Mouse (Mus musculus) megakaryocyte, embryonic 14.5 days (primary cell): ENCODE data around the gene Ube2h. TPM values are rescaled to one million over a fixed set of nuclear protein-coding genes. Genes with fewer than 3 reads are reported as not detected.
"Not testable (repeated sequence)": the region's sequence is repeated elsewhere in the genome, so short reads cannot be mapped to it uniquely, and the experiment has no call there.

ENCODE experiments used
- H3K27me3 ChIP-seq: replicated peaks from 2 replicates; pipeline ENCODE3; 2012; ENCODE audit warnings: inconsistent platforms
- H3K36me3 ChIP-seq: replicated peaks from 2 replicates; pipeline ENCODE3; 2012; ENCODE audit warnings: low read length, inconsistent platforms, mixed read lengths
- H3K4me1 ChIP-seq: 2 replicates; pipeline ENCODE4 v1.6.1; 2012; ENCODE audit warnings: inconsistent platforms
- H3K4me3 ChIP-seq: replicated peaks from 2 replicates; pipeline ENCODE3; 2012; ENCODE audit warnings: moderate library complexity, mild to moderate bottlenecking, inconsistent platforms
- H3K9me3 ChIP-seq: 2 replicates; pipeline ENCODE4 v1.6.1; 2012; ENCODE audit warnings: inconsistent platforms
- FLI1 ChIP-seq: IDR thresholded peaks from 2 replicates; pipeline ENCODE4 v1.6.1; 2012; ENCODE audit warnings: low read length, inconsistent platforms, mixed read lengths
- GATA1 ChIP-seq: IDR thresholded peaks from 3 replicates; pipeline ENCODE4 v1.6.1; 2012; ENCODE audit warnings: mixed read lengths, low read length, inconsistent platforms, borderline replicate concordance
- polyA plus RNA-seq: library from polyadenylated mRNA; stranded (reverse); fragments of >175 nt; gene quantifications from 2 replicates; pipeline ENCODE4 v1.2.3, GENCODE M21; 2012; ENCODE audit warnings: low replicate concordance; ENCODE audit not compliant: insufficient read depth

Gene Ube2h
- polyA plus RNA-seq, 1 experiment, result 20.5 TPM

DNA sequence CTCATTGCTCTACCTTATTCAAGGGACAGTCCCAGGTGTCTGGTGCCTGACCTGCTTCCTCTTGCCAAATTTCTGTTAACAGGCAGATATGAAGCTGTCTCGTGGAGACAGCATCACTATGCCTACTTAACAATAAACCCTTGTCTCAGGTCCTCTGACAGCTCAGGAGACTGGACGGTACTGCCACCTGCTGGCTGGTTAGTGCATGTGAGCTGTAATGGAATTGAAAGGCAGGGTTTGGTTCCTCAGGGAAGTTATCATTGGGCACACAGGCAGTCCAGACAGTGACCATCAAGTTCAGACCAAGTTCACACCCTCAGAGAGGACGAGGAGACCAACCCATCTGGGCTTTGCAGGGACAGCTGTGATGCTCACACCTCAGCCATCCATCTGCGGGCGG, 93.6 kb downstream of the Ube2h start:
- TF ChIP-seq GATA1, result no peak
- TF ChIP-seq FLI1, result no peak
- peaks cover 16% of the 10 kb centered on the region for H3K4me1 ChIP-seq
- H3K27me3 ChIP-seq, result no peaks in the 10 kb centered on the region
- H3K4me3 ChIP-seq, result no peak overlapping the region
- peaks cover 30% of the 10 kb centered on the region for H3K36me3 ChIP-seq
- no peaks in the 10 kb centered on the region for H3K9me3 ChIP-seq

GRCm38 (mm10) chr6:30208844-30209243, 95.5 kb downstream of the Ube2h start:
- TF ChIP-seq FLI1, result no peak
- no peak for TF ChIP-seq GATA1
- Histone ChIP-seq H3K27me3 (peaks cover 3% of the 10 kb centered on the region), H3K4me3 (no peak overlapping the region), H3K9me3 (peaks cover 2% of the 10 kb centered on the region; the same call in 1 of the 2 replicates), H3K4me1 (peaks cover 23% of the 10 kb centered on the region), H3K36me3 (peaks cover 20% of the 10 kb centered on the region)

GRCm38 (mm10) chr6:30205587-30206202, 98.6 kb downstream of the Ube2h start:
- Histone ChIP-seq H3K27me3 (peaks cover 5% of the 10 kb centered on the region), H3K4me1 (peaks cover 15% of the 10 kb centered on the region), H3K36me3 (peaks cover 7% of the 10 kb centered on the region), H3K4me3 (peak overlapping the region; percentile 84), H3K9me3 (peaks cover 14% of the 10 kb centered on the region)
- no peak for TF ChIP-seq FLI1
- TF ChIP-seq GATA1, result no peak

DNA sequence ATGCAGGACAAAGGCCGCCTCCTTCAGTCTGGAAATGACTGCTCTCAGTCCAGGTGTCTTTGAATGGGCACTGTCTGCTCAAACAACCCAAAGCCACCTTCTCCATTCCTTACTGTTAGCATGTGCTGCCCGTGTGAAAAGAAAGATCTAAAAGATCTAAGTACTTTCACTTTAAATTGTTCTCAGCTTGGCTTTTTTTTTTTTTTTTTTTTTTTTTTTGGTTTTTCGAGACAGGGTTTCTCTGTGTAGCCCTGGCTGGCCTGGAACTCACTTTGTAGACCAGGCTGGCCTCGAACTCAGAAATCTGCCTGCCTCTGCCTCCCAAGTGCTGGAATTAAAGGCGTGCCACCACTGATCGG, 99.2 kb downstream of the Ube2h start:
- H3K27me3 ChIP-seq, result not testable (repeated sequence)
- peak overlapping the region; percentile 84 for H3K4me3 ChIP-seq

GRCm38 (mm10) chr6:30204383-30205179, 99.8 kb downstream of the Ube2h start:
- Histone ChIP-seq H3K36me3 (peaks cover 5% of the 10 kb centered on the region), H3K9me3 (peaks cover 14% of the 10 kb centered on the region), H3K27me3 (peaks cover 5% of the 10 kb centered on the region), H3K4me1 (peaks cover 13% of the 10 kb centered on the region), H3K4me3 (peak overlapping the region; percentile 42)
- TF ChIP-seq FLI1 (no peak), GATA1 (no peak)

More for the DNA sequence above, 99.2 kb downstream of the Ube2h start:
- H3K36me3 ChIP-seq, result not testable (repeated sequence)
- peaks cover 13% of the 10 kb centered on the region for H3K4me1 ChIP-seq
- peaks cover 14% of the 10 kb centered on the region for H3K9me3 ChIP-seq

GRCm38 (mm10) chr6:30196143-30196542, 108.2 kb downstream of the Ube2h start:
- H3K4me1 ChIP-seq, result no peaks in the 10 kb centered on the region
- H3K27me3 ChIP-seq, result peaks cover 56% of the 10 kb centered on the region
- H3K36me3 ChIP-seq, result no peaks in the 10 kb centered on the region
- TF ChIP-seq FLI1 (no peak), GATA1 (no peak)
- H3K9me3 ChIP-seq, result no peaks in the 10 kb centered on the region; the same call in 1 of the 2 replicates
- no peak overlapping the region for H3K4me3 ChIP-seq

- Histone ChIP-seq H3K36me3 (no peaks in the 10 kb centered on the region), H3K4me1 (no peaks in the 10 kb centered on the region), H3K4me3 (no peak overlapping the region), H3K9me3 (peaks cover 4% of the 10 kb centered on the region), H3K27me3 (peaks cover 60% of the 10 kb centered on the region)
- no peak for TF ChIP-seq FLI1
Measured at GRCm38 (mm10) chr6:30195656-30196055, 108.7 kb downstream of the Ube2h start.

DNA sequence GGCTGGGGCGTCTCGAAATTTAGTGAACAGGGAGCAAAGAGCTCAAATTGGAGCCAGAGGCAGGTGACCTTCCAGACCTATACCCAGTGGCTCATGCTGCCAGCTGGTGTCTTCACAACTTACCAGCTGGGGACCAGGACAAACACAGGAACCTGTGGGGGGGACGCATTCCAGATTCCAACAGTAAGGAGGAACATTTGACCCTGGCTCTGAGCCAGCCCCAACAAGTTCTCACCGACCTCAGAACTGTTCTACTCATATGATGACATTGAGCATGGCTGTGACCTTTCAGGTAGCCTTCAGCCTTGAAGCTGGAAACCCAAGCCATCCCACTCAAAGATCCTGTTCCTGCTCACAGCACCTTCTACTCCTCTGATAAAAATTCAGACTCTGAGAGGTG, 120.7 kb downstream of the Ube2h start:
- Histone ChIP-seq H3K4me1 (peaks cover 26% of the 10 kb centered on the region), H3K9me3 (peaks cover 14% of the 10 kb centered on the region), H3K36me3 (no peaks in the 10 kb centered on the region), H3K4me3 (no peak overlapping the region), H3K27me3 (peaks cover 85% of the 10 kb centered on the region)
- TF ChIP-seq FLI1 (no peak), GATA1 (no peak)

GRCm38 (mm10) chr6:30182038-30182437, 122.3 kb downstream of the Ube2h start:
- Histone ChIP-seq H3K9me3 (peaks cover 14% of the 10 kb centered on the region), H3K27me3 (peaks cover 96% of the 10 kb centered on the region), H3K36me3 (no peaks in the 10 kb centered on the region), H3K4me1 (peaks cover 35% of the 10 kb centered on the region), H3K4me3 (no peak overlapping the region)
- no peak for TF ChIP-seq GATA1

- H3K36me3 ChIP-seq, result no peaks in the 10 kb centered on the region
- peak overlapping the region; percentile 5 for H3K4me3 ChIP-seq
- peaks cover 46% of the 10 kb centered on the region for H3K4me1 ChIP-seq
- TF ChIP-seq FLI1, result no peak
- no peak for TF ChIP-seq GATA1
- H3K9me3 ChIP-seq, result peaks cover 14% of the 10 kb centered on the region
- H3K27me3 ChIP-seq, result peaks cover 98% of the 10 kb centered on the region
Measured at GRCm38 (mm10) chr6:30180321-30180720, 124.0 kb downstream of the Ube2h start.
